Mouse (Mus musculus) mature B cell (primary cell): ENCODE measurements around the gene Nwd2.

ENCODE experiments used
- in situ Hi-C: fragments of 300-500 bp; cut with MboI; formaldehyde crosslinking; loops from 2 replicates; pipeline ENCODE4 v1.14.3; 2019

The Nwd2 gene

GRCm38 (mm10) chr5:63755092-63755761 lies 106.3 kb downstream of the Nwd2 start:
- in situ Hi-C loops: loop anchor here (25.0 kb wide), 1 partner anchor 868 kb away; no protein-coding TSS in a partner anchor

- in situ Hi-C loops: loop anchor here (25.0 kb wide), 1 partner anchor 869 kb away; no protein-coding TSS in a partner anchor
These were observed 107.0 kb downstream of the Nwd2 start for GRCm38 (mm10) chr5:63755938-63756337.

GRCm38 (mm10) chr5:63765886-63766285 lies 117.0 kb downstream of the Nwd2 start:
- in situ Hi-C loops: loop anchor here (25.0 kb wide), 1 partner anchor 879 kb away; no protein-coding TSS in a partner anchor

GRCm38 (mm10) chr5:63766715-63767114 lies 117.8 kb downstream of the Nwd2 start:
- in situ Hi-C loops: loop anchor here (25.0 kb wide), 1 partner anchor 879 kb away; no protein-coding TSS in a partner anchor

GRCm38 (mm10) chr5:63767464-63767863 lies 118.6 kb downstream of the Nwd2 start:
- in situ Hi-C loops: loop anchor here (25.0 kb wide), 1 partner anchor 880 kb away; no protein-coding TSS in a partner anchor

GRCm38 (mm10) chr5:63768220-63768619 lies 119.3 kb downstream of the Nwd2 start:
- in situ Hi-C loops: loop anchor here (25.0 kb wide), 1 partner anchor 881 kb away; no protein-coding TSS in a partner anchor

GRCm38 (mm10) chr5:63772971-63773370 lies 124.1 kb downstream of the Nwd2 start:
- in situ Hi-C loops: loop anchor here (25.0 kb wide), 1 partner anchor 886 kb away; no protein-coding TSS in a partner anchor

GRCm38 (mm10) chr5:63773603-63774002 lies 124.7 kb downstream of the Nwd2 start:
- in situ Hi-C loops: loop anchor here (25.0 kb wide), 1 partner anchor 886 kb away; no protein-coding TSS in a partner anchor

GRCm38 (mm10) chr5:63788156-63788826 lies 139.4 kb downstream of the Nwd2 start:
- in situ Hi-C loops: no loop called here

- in situ Hi-C loops: loop anchor here (5.0 kb wide), 1 partner anchor 75 kb away; no protein-coding TSS in a partner anchor
These were observed 163.1 kb downstream of the Nwd2 start, which contains the start of gene 0610040J01Rik for GRCm38 (mm10) chr5:63811819-63812508. Gene 0610040J01Rik (plus strand): TSS chr5:63812363.

- in situ Hi-C loops: loop anchor here (5.0 kb wide), 1 partner anchor 75 kb away; no protein-coding TSS in a partner anchor
These were observed 163.6 kb downstream of the Nwd2 start for GRCm38 (mm10) chr5:63812509-63812865.

- in situ Hi-C loops: no loop called here
These were observed 167.7 kb downstream of the Nwd2 start for GRCm38 (mm10) chr5:63816643-63817042.

- in situ Hi-C loops: no loop called here
These were observed 168.4 kb downstream of the Nwd2 start for GRCm38 (mm10) chr5:63817270-63817669.

GRCm38 (mm10) chr5:63818975-63819374 lies 170.1 kb downstream of the Nwd2 start:
- in situ Hi-C loops: no loop called here

- in situ Hi-C loops: no loop called here
These were observed 170.6 kb downstream of the Nwd2 start for GRCm38 (mm10) chr5:63819519-63819918.

- in situ Hi-C loops: no loop called here
These were observed 172.3 kb downstream of the Nwd2 start for GRCm38 (mm10) chr5:63821176-63821575.

GRCm38 (mm10) chr5:63821860-63822259 lies 173.0 kb downstream of the Nwd2 start:
- in situ Hi-C loops: no loop called here

- in situ Hi-C loops: no loop called here
These were observed 174.7 kb downstream of the Nwd2 start for GRCm38 (mm10) chr5:63823362-63824332.

- in situ Hi-C loops: no loop called here
These were observed 175.9 kb downstream of the Nwd2 start for GRCm38 (mm10) chr5:63824599-63825350.

- in situ Hi-C loops: no loop called here
These were observed 177.0 kb downstream of the Nwd2 start for GRCm38 (mm10) chr5:63825881-63826280.
